Mouse (Mus musculus): ENCODE results near the gene Uso1. TPM values are rescaled to one million over a fixed set of nuclear protein-coding genes. Genes with fewer than 3 reads are reported as not detected.

The Uso1 gene
- polyA plus RNA-seq, 1 experiment from 2014 or later: 52.0 TPM

DNA sequence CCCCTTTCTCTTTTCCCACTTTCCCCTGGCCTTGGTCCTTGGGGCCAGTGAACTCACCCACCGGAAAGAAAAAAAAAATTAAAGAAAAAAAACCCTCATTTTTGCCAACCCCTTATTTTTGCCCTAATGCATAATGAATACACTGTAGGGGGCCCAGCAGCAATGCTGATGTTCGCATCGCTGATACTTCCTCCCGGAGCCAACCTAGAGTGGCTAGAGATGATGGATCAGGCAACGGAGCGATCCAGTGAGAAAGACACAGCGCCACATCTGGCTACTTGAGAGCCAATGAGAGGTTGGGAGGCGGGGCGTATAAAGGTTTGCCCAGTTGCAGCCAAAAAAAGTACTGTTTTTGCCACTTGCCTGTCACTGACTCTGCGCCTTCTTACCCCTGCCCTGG lies 91.0 kb downstream of the Uso1 start:
- Histone ChIP-seq H3K27ac (replicated peaks) (no peak overlapping the region), H3K36me3 (no peaks in the 10 kb centered on the region), H3K27me3 (no peaks in the 10 kb centered on the region), H3K4me3 (no peak overlapping the region), H3K4me2 (replicated peaks) (no peak overlapping the region), H3K9ac (replicated peaks) (no peak overlapping the region), H3K4me1 (no peaks in the 10 kb centered on the region), H3K9me3 (no peaks in the 10 kb centered on the region)
- WGBS: 36% methylated on average over 10 of the region's 10 CpGs
- no peak for ATAC-seq (ENCODE audit: low FRiP score, low read depth)

DNA sequence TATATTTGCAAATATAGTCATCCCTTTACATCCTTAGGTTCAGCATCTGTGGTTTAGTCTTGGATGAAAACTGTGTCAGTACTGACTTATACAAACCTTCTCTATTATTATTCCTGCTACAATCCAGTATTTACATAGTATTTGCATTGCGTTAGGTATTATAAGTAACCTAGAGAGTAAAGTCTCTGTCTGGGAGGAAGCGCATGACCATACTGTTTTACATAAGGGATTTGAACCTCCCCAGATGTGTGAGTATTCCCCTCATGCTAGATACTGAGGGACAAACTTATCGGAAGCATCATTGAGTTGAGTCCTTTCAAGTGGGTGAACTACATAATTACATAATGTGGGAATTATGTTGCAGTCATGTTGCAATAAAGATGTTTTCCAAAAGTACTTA lies 91.8 kb downstream of the Uso1 start:
- Histone ChIP-seq H3K4me3 (no peak overlapping the region), H3K9me3 (no peaks in the 10 kb centered on the region), H3K36me3 (no peaks in the 10 kb centered on the region), H3K27ac (replicated peaks) (no peak overlapping the region), H3K9ac (replicated peaks) (no peak overlapping the region), H3K4me2 (replicated peaks) (no peak overlapping the region), H3K4me1 (no peaks in the 10 kb centered on the region), H3K27me3 (no peaks in the 10 kb centered on the region)
- WGBS: 93% methylated on average over 3 of the region's 3 CpGs
- ATAC-seq (ENCODE audit: low FRiP score, low read depth): no peak

- no peak overlapping the region for H3K4me2 ChIP-seq (replicated peaks)
- no peaks in the 10 kb centered on the region for H3K36me3 ChIP-seq
- no peaks in the 10 kb centered on the region for H3K4me1 ChIP-seq
- 88% methylated on average over 11 of the region's 11 CpGs for WGBS
- H3K9ac ChIP-seq (replicated peaks): no peak overlapping the region
- H3K27me3 ChIP-seq: no peaks in the 10 kb centered on the region
- H3K27ac ChIP-seq (replicated peaks): no peak overlapping the region
- H3K4me3 ChIP-seq: no peak overlapping the region
- no peaks in the 10 kb centered on the region for H3K9me3 ChIP-seq
- ATAC-seq (ENCODE audit: low FRiP score, low read depth): no peak
Measured at GRCm38 (mm10) chr5:92230306-92230705, 92.6 kb downstream of the Uso1 start.

GRCm38 (mm10) chr5:92231836-92232235 lies 94.1 kb downstream of the Uso1 start:
- Histone ChIP-seq H3K9ac (replicated peaks) (no peak overlapping the region), H3K4me1 (no peaks in the 10 kb centered on the region), H3K9me3 (no peaks in the 10 kb centered on the region), H3K4me2 (replicated peaks) (no peak overlapping the region), H3K36me3 (no peaks in the 10 kb centered on the region), H3K27ac (replicated peaks) (no peak overlapping the region), H3K27me3 (no peaks in the 10 kb centered on the region), H3K4me3 (no peak overlapping the region)
- WGBS: 81% methylated on average over 10 of the region's 10 CpGs
- no peak for ATAC-seq (ENCODE audit: low FRiP score, low read depth)

GRCm38 (mm10) chr5:92233366-92233765 lies 95.6 kb downstream of the Uso1 start:
- Histone ChIP-seq H3K4me1 (no peaks in the 10 kb centered on the region), H3K27ac (replicated peaks) (no peak overlapping the region), H3K9ac (replicated peaks) (no peak overlapping the region), H3K4me2 (replicated peaks) (no peak overlapping the region), H3K36me3 (no peaks in the 10 kb centered on the region), H3K27me3 (no peaks in the 10 kb centered on the region), H3K9me3 (no peaks in the 10 kb centered on the region), H3K4me3 (no peak overlapping the region)
- no peak for ATAC-seq (ENCODE audit: low FRiP score, low read depth)
- 85% methylated on average over 4 of the region's 4 CpGs for WGBS

GRCm38 (mm10) chr5:92234939-92235557 lies 97.3 kb downstream of the Uso1 start:
- no peaks in the 10 kb centered on the region for H3K9me3 ChIP-seq
- no peaks in the 10 kb centered on the region for H3K4me1 ChIP-seq
- no peak overlapping the region for H3K4me3 ChIP-seq
- no peak overlapping the region for H3K9ac ChIP-seq (replicated peaks)
- no peaks in the 10 kb centered on the region for H3K36me3 ChIP-seq
- 83% methylated on average over 5 of the region's 5 CpGs for WGBS
- 0 out of 2 replicates have a peak, but pooled peaks cover 3% of the 10 kb centered on the region for H3K27me3 ChIP-seq
- ATAC-seq (ENCODE audit: low FRiP score, low read depth): no peak
- no peak overlapping the region for H3K27ac ChIP-seq (replicated peaks)
- H3K4me2 ChIP-seq (replicated peaks): no peak overlapping the region

GRCm38 (mm10) chr5:92239333-92240232 lies 101.8 kb downstream of the Uso1 start:
- no peak overlapping the region for H3K27ac ChIP-seq (replicated peaks)
- H3K9me3 ChIP-seq: 0 out of 2 replicates have a peak, but pooled peaks cover 3% of the 10 kb centered on the region
- 0 out of 2 replicates have a peak, but pooled peaks cover 3% of the 10 kb centered on the region for H3K27me3 ChIP-seq
- H3K4me2 ChIP-seq (replicated peaks): peak overlapping the region; percentile 21
- no peaks in the 10 kb centered on the region for H3K36me3 ChIP-seq
- no peak overlapping the region for H3K9ac ChIP-seq (replicated peaks)
- peak; percentile 72 for ATAC-seq (ENCODE audit: low FRiP score, low read depth)
- H3K4me3 ChIP-seq: no peak overlapping the region
- WGBS: 44% methylated on average over 29 of the region's 29 CpGs
- H3K4me1 ChIP-seq: no peaks in the 10 kb centered on the region

GRCm38 (mm10) chr5:92240769-92241168 lies 103.0 kb downstream of the Uso1 start:
- Histone ChIP-seq H3K9me3 (0 out of 2 replicates have a peak, but pooled peaks cover 3% of the 10 kb centered on the region), H3K27ac (replicated peaks) (no peak overlapping the region), H3K27me3 (0 out of 2 replicates have a peak, but pooled peaks cover 3% of the 10 kb centered on the region), H3K4me3 (no peak overlapping the region), H3K4me1 (no peaks in the 10 kb centered on the region), H3K36me3 (no peaks in the 10 kb centered on the region), H3K9ac (replicated peaks) (no peak overlapping the region), H3K4me2 (replicated peaks) (no peak overlapping the region)
- ATAC-seq (ENCODE audit: low FRiP score, low read depth): no peak
- 93% methylated on average over 12 of the region's 12 CpGs for WGBS

DNA sequence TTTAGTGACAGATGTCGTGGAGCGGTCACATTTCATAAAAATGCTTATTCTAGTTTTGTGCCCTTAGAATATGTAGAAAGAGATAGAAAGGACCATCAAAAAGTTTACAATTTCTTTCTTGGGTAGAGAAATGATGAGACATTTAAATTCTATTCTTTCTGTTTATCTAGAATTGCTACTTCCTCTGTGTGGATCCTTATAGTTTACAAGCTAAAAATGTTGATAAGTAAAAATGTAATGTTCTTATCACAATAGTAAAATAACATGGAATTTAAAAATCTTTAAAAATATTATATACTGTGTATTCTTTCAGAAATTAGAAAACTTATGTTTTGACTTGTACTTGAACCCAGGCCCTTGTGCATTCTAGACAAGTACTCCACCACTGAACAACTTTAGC lies 107.2 kb downstream of the Uso1 start:
- WGBS: 97% methylated on average over 2 of the region's 2 CpGs
- H3K27ac ChIP-seq (replicated peaks): no peak overlapping the region
- no peak for ATAC-seq (ENCODE audit: low FRiP score, low read depth)
- H3K4me1 ChIP-seq: no peaks in the 10 kb centered on the region
- 0 out of 2 replicates have a peak, but pooled peaks cover 3% of the 10 kb centered on the region for H3K9me3 ChIP-seq
- H3K4me2 ChIP-seq (replicated peaks): no peak overlapping the region
- no peaks in the 10 kb centered on the region for H3K36me3 ChIP-seq
- H3K27me3 ChIP-seq: no peaks in the 10 kb centered on the region
- H3K4me3 ChIP-seq: no peak overlapping the region
- no peak overlapping the region for H3K9ac ChIP-seq (replicated peaks)

DNA sequence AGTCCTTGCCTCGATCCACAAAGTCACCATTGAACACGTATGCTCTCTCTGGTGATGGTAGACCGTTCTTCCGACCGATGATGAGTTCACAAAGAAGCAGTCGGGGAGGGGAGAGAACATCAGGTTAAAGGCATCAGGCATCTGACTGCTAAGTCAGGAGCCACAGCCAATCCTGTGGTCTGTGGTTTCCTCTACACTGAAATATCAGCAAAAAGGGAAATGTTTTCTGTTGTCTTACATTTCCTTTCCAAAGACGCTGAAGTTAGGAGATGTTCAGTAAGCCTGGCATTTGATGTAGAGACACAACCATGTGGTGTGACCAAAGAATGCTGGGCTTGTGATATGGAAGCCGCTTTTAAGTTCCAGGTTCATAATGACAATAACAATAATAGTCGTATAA lies 107.7 kb downstream of the Uso1 start:
- no peaks in the 10 kb centered on the region for H3K27me3 ChIP-seq
- H3K27ac ChIP-seq (replicated peaks): no peak overlapping the region
- no peaks in the 10 kb centered on the region for H3K36me3 ChIP-seq
- H3K9me3 ChIP-seq: 0 out of 2 replicates have a peak, but pooled peaks cover 3% of the 10 kb centered on the region
- WGBS: 93% methylated on average over 9 of the region's 9 CpGs
- ATAC-seq (ENCODE audit: low FRiP score, low read depth): no peak
- H3K4me1 ChIP-seq: no peaks in the 10 kb centered on the region
- no peak overlapping the region for H3K9ac ChIP-seq (replicated peaks)
- no peak overlapping the region for H3K4me3 ChIP-seq
- H3K4me2 ChIP-seq (replicated peaks): no peak overlapping the region

DNA sequence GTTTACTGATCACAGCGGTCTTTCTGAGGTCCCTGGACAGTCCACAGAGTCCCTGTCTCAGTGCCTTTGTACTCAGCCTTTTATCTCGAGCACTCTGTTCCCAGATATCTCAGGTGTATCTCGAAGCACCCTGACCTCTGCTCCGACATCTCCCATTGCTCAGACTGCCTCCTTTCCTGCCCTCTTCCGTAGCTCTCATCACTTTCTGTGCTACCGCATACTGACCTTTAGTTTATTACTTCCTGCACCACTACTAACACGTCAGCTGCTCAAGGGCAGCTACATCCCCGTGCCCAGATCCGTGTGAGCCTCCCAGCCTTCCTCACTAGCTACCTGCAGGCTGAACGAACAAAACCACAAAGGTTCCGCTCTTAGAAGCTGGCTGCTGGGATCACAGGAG lies 110.9 kb downstream of the Uso1 start:
- H3K27me3 ChIP-seq: no peaks in the 10 kb centered on the region

DNA sequence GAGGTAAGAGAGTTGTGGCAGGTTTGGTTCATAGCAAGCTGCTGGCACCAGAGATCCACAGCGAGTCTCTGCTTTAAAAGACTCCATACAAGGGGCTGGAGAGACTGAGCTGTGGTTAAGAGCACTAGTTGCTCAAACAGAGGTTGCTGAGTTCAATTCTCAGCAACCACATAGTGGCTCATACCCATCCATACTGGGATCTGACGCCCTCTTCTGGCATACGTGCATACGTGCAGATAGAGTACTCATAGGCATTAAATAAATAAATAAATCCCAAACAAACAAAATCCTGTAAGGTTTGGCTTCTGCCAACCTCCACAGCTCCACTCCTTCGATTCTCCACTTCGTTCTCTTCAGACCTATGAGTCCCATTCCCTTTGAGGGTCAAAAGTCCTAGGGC lies 114.3 kb downstream of the Uso1 start:
- no peak overlapping the region for H3K9ac ChIP-seq (replicated peaks)
- ATAC-seq (ENCODE audit: low FRiP score, low read depth): no peak
- H3K4me1 ChIP-seq: no peaks in the 10 kb centered on the region; the same call in 1 of the 2 replicates
- H3K9me3 ChIP-seq: no peaks in the 10 kb centered on the region
- H3K36me3 ChIP-seq: no peaks in the 10 kb centered on the region
- WGBS: 92% methylated on average over 6 of the region's 6 CpGs
- H3K4me2 ChIP-seq (replicated peaks): no peak overlapping the region
- peaks cover 12% of the 10 kb centered on the region; the same call in 1 of the 2 replicates for H3K27me3 ChIP-seq
- no peak overlapping the region for H3K27ac ChIP-seq (replicated peaks)
- no peak overlapping the region for H3K4me3 ChIP-seq

More for the DNA sequence above, 110.9 kb downstream of the Uso1 start:
- no peak overlapping the region for H3K4me2 ChIP-seq (replicated peaks)
- no peak overlapping the region for H3K9ac ChIP-seq (replicated peaks)
- H3K36me3 ChIP-seq: no peaks in the 10 kb centered on the region
- no peaks in the 10 kb centered on the region for H3K9me3 ChIP-seq
- whole genome bisulfite sequencing: 87% methylated on average over 11 of the region's 11 CpGs
- H3K4me3 ChIP-seq: no peak overlapping the region
- H3K27ac ChIP-seq (replicated peaks): no peak overlapping the region
- no peaks in the 10 kb centered on the region for H3K4me1 ChIP-seq
- ATAC-seq (ENCODE audit: low FRiP score, low read depth): no peak

All from midbrain, embryonic 12.5 days (tissue).